Mouse (Mus musculus): ENCODE results near the gene Hilpda. TPM values are rescaled to one million over a fixed set of nuclear protein-coding genes. Genes with fewer than 3 reads are reported as not detected.

The Hilpda gene
- polyA plus RNA-seq, 1 experiment from 2014 or later, result 31.0 TPM

- Histone ChIP-seq H3K9me3 (replicated peaks) (no peaks in the 10 kb centered on the region), H3K27ac (replicated peaks) (no peak within 1 kb of the TSS), H3K4me1 (no peaks in the 10 kb centered on the region), H3K36me3 (no peaks in the 10 kb centered on the region), H3K27me3 (ENCODE audit: low read depth, poor library complexity, severe bottlenecking) (no peaks in the 10 kb centered on the region), H3K4me3 (no peak within 1 kb of the TSS)
- no peak for DNase-seq (ENCODE audit: low spot score)
- 82% methylated on average over 5 of the region's 5 CpGs for WGBS
Observed at GRCm38 (mm10) chr6:29318879-29319278, 46.6 kb downstream of the Hilpda start, which contains the start of gene Fam71f1. Gene Fam71f1, plus strand, starts transcription at chr6:29319140.

GRCm38 (mm10) chr6:29321586-29321985 is 49.3 kb downstream of the Hilpda start:
- no peak overlapping the region for H3K4me3 ChIP-seq
- H3K4me1 ChIP-seq, result no peaks in the 10 kb centered on the region
- H3K27me3 ChIP-seq (ENCODE audit: low read depth, poor library complexity, severe bottlenecking), result no peaks in the 10 kb centered on the region
- H3K27ac ChIP-seq (replicated peaks), result no peak overlapping the region
- no peak for DNase-seq (ENCODE audit: low spot score)
- 88% methylated on average over 6 of the region's 6 CpGs for WGBS
- H3K9me3 ChIP-seq (replicated peaks), result no peaks in the 10 kb centered on the region
- no peaks in the 10 kb centered on the region for H3K36me3 ChIP-seq

- H3K9me3 ChIP-seq (replicated peaks), result no peaks in the 10 kb centered on the region
- 91% methylated on average over 7 of the region's 7 CpGs for WGBS
- no peak overlapping the region for H3K4me3 ChIP-seq
- no peak overlapping the region for H3K27ac ChIP-seq (replicated peaks)
- H3K36me3 ChIP-seq, result no peaks in the 10 kb centered on the region
- H3K27me3 ChIP-seq (ENCODE audit: low read depth, poor library complexity, severe bottlenecking), result no peaks in the 10 kb centered on the region
- H3K4me1 ChIP-seq, result no peaks in the 10 kb centered on the region
- DNase-seq (ENCODE audit: low spot score), result no peak
Observed at GRCm38 (mm10) chr6:29322147-29322546, 49.9 kb downstream of the Hilpda start.

- Histone ChIP-seq H3K27me3 (ENCODE audit: low read depth, poor library complexity, severe bottlenecking) (no peaks in the 10 kb centered on the region), H3K4me3 (no peak overlapping the region), H3K9me3 (replicated peaks) (no peaks in the 10 kb centered on the region), H3K36me3 (no peaks in the 10 kb centered on the region), H3K27ac (replicated peaks) (no peak overlapping the region), H3K4me1 (no peaks in the 10 kb centered on the region)
- WGBS, result 89% methylated on average over 4 of the region's 4 CpGs
- DNase-seq (ENCODE audit: low spot score), result no peak
Observed at GRCm38 (mm10) chr6:29322735-29323134, 50.4 kb downstream of the Hilpda start.

Other genes starting within 250 kb of the Hilpda start
- not detected in 2 replicates for gene Lep, start 212.3 kb upstream of the Hilpda start, polyA plus RNA-seq (2016; fragmentation: Nextera tagmentation; extraction: Ambion mirVana)
- gene Rbm28, start 107.5 kb upstream of the Hilpda start, polyA plus RNA-seq (2016; fragmentation: Nextera tagmentation; extraction: Ambion mirVana), result 51.6 and 54.9 TPM in 2 replicates
- 0.83 and 1.1 TPM in 2 replicates for gene Prrt4, start 92.9 kb upstream of the Hilpda start, polyA plus RNA-seq (2016; fragmentation: Nextera tagmentation; extraction: Ambion mirVana)
- gene Impdh1, start 56.1 kb upstream of the Hilpda start, polyA plus RNA-seq (2016; fragmentation: Nextera tagmentation; extraction: Ambion mirVana), result 45.6 and 53.5 TPM in 2 replicates
- gene Fam71f2, start 7.1 kb downstream of the Hilpda start, polyA plus RNA-seq (2016; fragmentation: Nextera tagmentation; extraction: Ambion mirVana), result 0.22 and 0.23 TPM in 2 replicates
- gene Fam71f1, start 46.7 kb downstream of the Hilpda start, polyA plus RNA-seq (2016; fragmentation: Nextera tagmentation; extraction: Ambion mirVana), result not detected in 2 replicates
- 246 and 248 TPM in 2 replicates for gene Calu, start 75.6 kb downstream of the Hilpda start, polyA plus RNA-seq (2016; fragmentation: Nextera tagmentation; extraction: Ambion mirVana)
- gene Opn1sw, start 116.0 kb downstream of the Hilpda start, polyA plus RNA-seq (2016; fragmentation: Nextera tagmentation; extraction: Ambion mirVana), result 0.14 and 0.20 TPM in 2 replicates
- 20.9 and 21.7 TPM in 2 replicates for gene Ccdc136, start 123.8 kb downstream of the Hilpda start, polyA plus RNA-seq (2016; fragmentation: Nextera tagmentation; extraction: Ambion mirVana)
- 2.8 and 4.1 TPM in 2 replicates for gene Flnc, start 160.8 kb downstream of the Hilpda start, polyA plus RNA-seq (2016; fragmentation: Nextera tagmentation; extraction: Ambion mirVana)
- gene Atp6v1f, start 195.2 kb downstream of the Hilpda start, polyA plus RNA-seq (2016; fragmentation: Nextera tagmentation; extraction: Ambion mirVana), result 202 and 219 TPM in 2 replicates
- gene Atp6v1fnb, start 198.9 kb downstream of the Hilpda start, polyA plus RNA-seq (2016; fragmentation: Nextera tagmentation; extraction: Ambion mirVana), result not detected in 2 replicates
- 11.4 and 13.7 TPM in 2 replicates for gene Kcp, start 235.5 kb downstream of the Hilpda start, polyA plus RNA-seq (2016; fragmentation: Nextera tagmentation; extraction: Ambion mirVana)

Measured in midbrain, embryonic 10.5 days (tissue).